Mouse (Mus musculus) kidney, adult 2 months (tissue): Measurements from ENCODE around the gene Cc2d1a.

Source experiments
- CTCF ChIP-seq: fragments of 200-500 bp; conservative IDR thresholded peaks from 2 replicates; pipeline ENCODE4 v1.5.1; 2011; ENCODE audit warnings: low read depth, mild to moderate bottlenecking, control low read depth, low read length, moderate library complexity, mixed read lengths; ENCODE audit not compliant: insufficient read depth, insufficient read length
- POLR2A ChIP-seq: fragments of 200-500 bp; IDR thresholded peaks from one replicate; pipeline ENCODE4 v1.6.1; 2011; ENCODE audit warnings: low read depth, low read length, control low read depth

DNA sequence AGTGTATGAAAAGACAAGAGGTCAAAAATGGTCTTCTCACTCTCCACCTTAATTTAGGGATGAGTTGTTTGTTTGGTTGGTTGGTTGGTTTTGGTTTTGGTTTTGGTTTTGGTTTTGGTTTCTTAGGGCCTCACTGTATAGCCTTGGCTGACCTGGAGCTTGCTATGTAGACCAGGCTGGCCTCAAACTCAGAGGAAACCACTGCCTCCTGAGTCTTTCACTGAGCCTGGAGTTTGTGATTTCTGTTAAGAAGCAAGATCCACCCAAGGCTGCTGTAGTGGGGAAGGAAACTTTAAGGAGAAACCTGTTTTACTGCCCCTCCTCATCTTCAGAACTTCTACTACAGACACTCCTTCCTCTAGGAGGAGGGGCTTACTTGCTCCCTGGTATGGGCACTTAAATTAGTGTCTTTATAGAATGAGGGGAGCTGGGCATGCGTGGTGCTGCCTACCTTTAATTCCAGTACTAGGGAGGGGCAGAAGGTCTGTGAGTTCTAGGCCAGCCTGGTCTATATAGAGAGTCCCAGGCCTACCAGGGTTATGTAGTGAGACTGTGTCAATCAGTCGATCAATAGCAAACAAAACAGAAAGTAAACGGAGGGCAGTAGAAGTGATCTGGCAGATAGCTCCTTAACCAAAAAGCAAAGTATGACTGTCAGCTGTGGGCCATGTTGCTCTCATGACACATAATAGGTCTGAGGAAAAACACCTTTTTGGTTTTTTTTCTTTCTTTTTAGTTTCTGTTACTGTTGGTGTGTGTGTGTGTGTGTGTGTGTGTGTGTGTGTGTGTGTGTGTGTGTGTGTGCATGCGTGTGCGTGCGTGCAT, 41.3 kb downstream of the Cc2d1a start:
- TF ChIP-seq CTCF (no peak), POLR2A (no peak)
